Mouse (Mus musculus): ENCODE measurements around the gene Mgea5.
A peak's percentile ranks its signal among the peaks of the same experiment; 100 is the strongest.
"Not testable (repeated sequence)": the region's sequence is repeated elsewhere in the genome, so short reads cannot be mapped to it uniquely, and the experiment has no call there.

Gene Mgea5

GRCm38 (mm10) chr19:45783181-45783932 lies at the start of gene Mgea5:
TSS of gene Mgea5 (minus strand) at chr19:45783837.
- peak; percentile 98 to 99 for DNase-seq

GRCm38 (mm10) chr19:45830679-45831078 lies 47.0 kb upstream of the Mgea5 start:
- no peak for DNase-seq

GRCm38 (mm10) chr19:45827736-45828135 lies 44.1 kb upstream of the Mgea5 start:
- DNase-seq, result no peak

- DNase-seq, result no peak
These were observed 43.5 kb upstream of the Mgea5 start for GRCm38 (mm10) chr19:45827125-45827524.

GRCm38 (mm10) chr19:45826146-45826545 lies 42.5 kb upstream of the Mgea5 start:
- no peak for DNase-seq

GRCm38 (mm10) chr19:45821832-45822231 lies 38.2 kb upstream of the Mgea5 start:
- DNase-seq, result peak; percentile 79 to 83

- DNase-seq, result no peak
These were observed 34.3 kb upstream of the Mgea5 start for GRCm38 (mm10) chr19:45817816-45818490.

GRCm38 (mm10) chr19:45816727-45817126 lies 33.1 kb upstream of the Mgea5 start:
- DNase-seq, result no peak

GRCm38 (mm10) chr19:45815831-45816405 lies 32.3 kb upstream of the Mgea5 start, which contains the start of gene Kcnip2:
TSS of gene Kcnip2 (minus strand) at chr19:45816061.
- peak; percentile 74 to 75 for DNase-seq

GRCm38 (mm10) chr19:45815170-45815569 lies 31.5 kb upstream of the Mgea5 start:
- DNase-seq, result no peak

GRCm38 (mm10) chr19:45813801-45814200 lies 30.2 kb upstream of the Mgea5 start:
- DNase-seq, result no peak

- peak; percentile 97 to 99 for DNase-seq
These were observed 29.6 kb upstream of the Mgea5 start for GRCm38 (mm10) chr19:45813263-45813662.

- DNase-seq, result peak; percentile 57 to 64
These were observed 29.1 kb upstream of the Mgea5 start for GRCm38 (mm10) chr19:45812673-45813252.

GRCm38 (mm10) chr19:45812115-45812514 lies 28.5 kb upstream of the Mgea5 start:
- peak; percentile 69 to 78 for DNase-seq

GRCm38 (mm10) chr19:45811028-45811674 lies 27.5 kb upstream of the Mgea5 start:
- peak; percentile 47 to 58 for DNase-seq

- no peak for DNase-seq
These were observed 24.1 kb upstream of the Mgea5 start for GRCm38 (mm10) chr19:45807732-45808131.

- not testable (repeated sequence) for DNase-seq
These were observed 22.2 kb upstream of the Mgea5 start for GRCm38 (mm10) chr19:45805817-45806216.

- DNase-seq, result peak; percentile 52 to 68
These were observed 21.1 kb upstream of the Mgea5 start for GRCm38 (mm10) chr19:45804593-45805368.

- DNase-seq, result no peak
These were observed 19.8 kb upstream of the Mgea5 start for GRCm38 (mm10) chr19:45803408-45803807.

- DNase-seq, result no peak
These were observed 19.1 kb upstream of the Mgea5 start for GRCm38 (mm10) chr19:45802702-45803101.

GRCm38 (mm10) chr19:45796879-45797278 lies 13.2 kb upstream of the Mgea5 start:
- no peak for DNase-seq

- DNase-seq, result no peak
These were observed 12.5 kb upstream of the Mgea5 start for GRCm38 (mm10) chr19:45796061-45796556.
